Mouse (Mus musculus) stomach, postnatal 0 days (tissue): Measurements from ENCODE around the gene Syt7.

Source experiments
- CTCF ChIP-seq: IDR thresholded peaks from 2 replicates; pipeline ENCODE4 v1.5.1; 2016; ENCODE audit warnings: antibody characterized with exemption, low read depth, mild to moderate bottlenecking, moderate library complexity
- EP300 ChIP-seq: optimal IDR thresholded peaks from 2 replicates; pipeline ENCODE3; 2016; ENCODE audit warnings: antibody characterized with exemption

GRCm38 (mm10) chr19:10343866-10344265, 45.0 kb upstream of the Syt7 start:
- TF ChIP-seq EP300, result no peak
- no peak for TF ChIP-seq CTCF
